Mouse (Mus musculus): ENCODE measurements around the gene Olfr642.

The Olfr642 gene

DNA sequence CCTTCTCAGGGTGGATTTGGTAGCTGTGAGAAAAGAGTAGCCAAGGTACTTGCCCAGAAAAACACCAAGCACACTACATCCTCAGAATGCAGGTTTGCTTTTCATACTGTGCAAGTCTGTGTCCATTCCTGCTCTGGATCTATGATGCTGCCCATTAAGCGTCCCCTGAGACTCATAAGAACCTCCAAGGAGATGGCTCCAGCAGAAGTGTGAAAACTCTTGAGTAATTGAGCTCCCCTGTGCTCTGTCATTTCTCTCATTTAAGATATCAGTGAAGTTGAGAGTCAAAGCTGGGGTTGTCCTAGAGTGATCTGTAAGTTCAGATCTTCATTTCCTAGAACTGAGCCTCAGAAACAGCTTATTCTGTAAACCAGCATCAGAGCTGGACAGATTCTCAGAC, at the start of gene Olfr642:
Olfr642 (minus strand) TSS at position 101 of the 400 bp plus-strand sequence.
- no peak for DNase-seq (ENCODE audit: low spot score)

DNA sequence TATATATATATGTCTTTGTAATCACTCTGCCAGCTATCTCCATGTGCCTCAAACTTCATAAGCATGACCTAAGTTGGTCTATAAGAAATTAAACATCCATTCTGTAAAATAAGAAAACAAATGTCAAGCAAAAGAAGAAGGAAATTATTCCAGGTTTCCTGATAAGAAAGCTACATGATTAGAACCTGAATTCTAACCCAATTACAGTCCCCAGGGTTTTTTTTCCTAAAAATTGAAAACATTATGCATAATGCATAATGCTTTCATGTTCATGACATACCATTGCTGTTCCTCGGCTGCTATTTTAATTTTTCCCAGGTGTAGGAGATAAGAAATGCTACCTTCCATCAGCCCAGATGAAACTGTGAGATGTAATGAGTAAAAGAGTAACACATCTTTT, 32.9 kb upstream of the Olfr642 start, which contains the start of gene Olfr645:
Olfr645 (minus strand) TSS at position 101 of the 400 bp plus-strand sequence.
- no peak for DNase-seq (ENCODE audit: low spot score)

DNA sequence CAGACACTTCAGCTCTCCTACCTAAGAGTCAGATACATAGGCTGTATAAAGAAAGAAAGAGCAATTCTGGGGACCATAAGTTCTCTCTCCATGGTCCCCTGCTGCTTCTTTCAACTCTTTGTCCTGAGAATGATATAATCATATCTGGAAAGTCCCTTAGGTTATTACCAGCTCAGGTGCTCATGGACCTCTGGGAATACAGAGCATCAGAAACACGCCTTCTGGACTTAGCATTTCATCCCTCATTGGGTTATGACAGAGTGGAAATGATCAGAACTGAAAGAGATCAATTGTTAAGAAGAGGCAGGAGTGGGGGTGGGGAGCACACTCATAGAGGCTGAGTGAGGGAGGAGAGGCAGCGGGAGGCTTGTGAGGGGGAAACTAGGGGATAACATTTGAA, 19.3 kb upstream of the Olfr642 start, which contains the start of gene Olfr644:
Olfr644 (minus strand) TSS at position 101 of the 400 bp plus-strand sequence.
- no peak for DNase-seq (ENCODE audit: low spot score)

DNA sequence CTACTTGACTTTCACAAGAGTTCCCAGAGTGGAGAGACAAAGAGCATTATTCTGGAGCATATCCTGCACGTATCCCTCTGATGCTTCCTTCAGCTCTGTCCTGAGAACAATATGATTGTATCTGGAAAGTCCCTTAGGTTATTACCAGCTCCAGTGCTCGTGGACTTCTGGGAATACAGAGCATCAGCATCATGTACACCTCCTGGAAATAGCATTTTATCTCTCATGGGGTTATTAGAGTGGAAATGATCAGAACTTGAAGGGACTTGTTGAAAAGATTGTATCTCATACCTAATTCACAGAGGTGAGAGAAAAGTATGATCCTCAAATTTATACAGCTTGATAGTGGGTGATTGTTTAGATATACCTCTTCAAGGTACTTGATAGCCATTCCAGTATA, 8.9 kb upstream of the Olfr642 start, which contains the start of gene 4930516K23Rik:
4930516K23Rik (minus strand) TSS at position 101 of the 400 bp plus-strand sequence.
- DNase-seq (ENCODE audit: low spot score), result no peak

DNA sequence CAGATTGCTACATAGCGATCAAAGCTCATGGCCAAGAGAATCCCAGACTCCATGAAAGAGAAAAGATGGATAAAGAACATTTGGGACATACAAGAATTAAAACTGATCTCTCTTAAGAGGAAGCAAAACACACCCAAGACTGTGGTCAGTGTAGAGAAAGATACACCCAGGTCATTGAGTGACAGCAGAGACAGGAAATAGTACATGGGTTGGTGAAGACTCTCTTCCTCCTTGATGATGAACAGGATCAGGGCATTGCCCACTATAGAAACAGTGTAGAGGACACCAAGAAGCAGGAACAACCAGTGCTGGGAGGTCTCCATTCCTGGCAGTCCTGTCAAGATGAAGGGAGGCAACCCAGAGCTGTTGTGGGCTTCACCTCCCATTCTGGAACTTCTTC, 6.7 kb upstream of the Olfr642 start:
- no peak for DNase-seq (ENCODE audit: low spot score)

DNA sequence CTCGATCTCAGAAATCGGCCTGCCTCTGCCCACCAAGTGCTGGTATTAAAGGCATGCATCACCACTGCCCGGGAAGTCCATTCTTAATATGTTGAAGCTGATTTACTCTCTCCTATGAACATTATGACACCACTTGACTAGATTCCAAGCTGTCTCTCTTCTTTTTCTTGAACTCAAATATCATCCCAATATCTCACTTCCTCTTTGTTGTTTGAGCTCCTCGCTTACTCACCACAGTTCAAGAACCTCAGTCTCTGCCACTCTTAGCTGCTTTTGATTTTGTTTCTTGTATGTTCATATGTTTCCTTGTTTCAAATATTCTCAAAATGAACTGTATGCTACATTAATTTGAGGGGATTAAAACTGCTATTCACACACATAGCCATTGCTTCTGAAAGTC, 1.7 kb downstream of the Olfr642 start:
- no peak for DNase-seq (ENCODE audit: low spot score)

DNA sequence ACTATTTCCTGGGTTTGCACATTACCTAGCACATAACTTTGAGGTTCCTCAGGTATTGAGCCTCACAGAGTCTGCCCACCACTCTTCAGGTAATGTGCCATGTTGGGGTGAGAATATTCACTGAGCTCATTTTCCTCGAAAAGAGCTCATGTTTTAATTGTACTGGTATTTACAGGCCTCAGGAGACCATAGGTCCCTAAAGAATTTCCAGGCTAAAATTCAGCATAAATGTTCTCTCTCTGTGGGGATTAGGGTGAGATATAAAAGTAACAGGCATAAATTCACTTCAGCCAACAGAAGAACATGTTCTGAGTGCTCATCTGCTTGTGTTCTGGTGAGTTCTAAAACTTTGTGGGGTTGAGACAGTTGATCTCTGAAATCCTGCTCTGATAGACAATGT, 17.3 kb downstream of the Olfr642 start, which contains the start of gene Olfr641:
Olfr641 (plus strand) TSS at position 301 of the 400 bp plus-strand sequence.
- DNase-seq (ENCODE audit: low spot score), result no peak

DNA sequence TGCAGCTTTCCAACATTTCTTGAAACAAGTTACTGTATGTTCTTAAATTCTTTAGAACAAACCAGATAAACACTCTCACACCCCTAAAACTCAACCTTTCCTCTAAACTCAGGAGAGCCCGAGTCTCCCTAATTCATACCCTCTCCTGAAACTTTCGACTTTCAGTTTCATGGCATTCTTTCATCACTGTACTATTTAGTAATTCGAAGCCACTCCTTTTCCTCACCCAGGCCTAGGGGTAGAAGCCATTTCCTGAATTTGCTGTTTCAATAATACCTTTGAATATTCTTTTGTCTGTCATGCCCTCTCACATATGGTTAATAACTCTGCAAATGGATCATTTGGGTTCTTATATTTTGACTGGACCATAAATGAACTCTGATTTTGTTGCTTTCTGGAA, 25.5 kb downstream of the Olfr642 start:
- no peak for DNase-seq (ENCODE audit: low spot score)

DNA sequence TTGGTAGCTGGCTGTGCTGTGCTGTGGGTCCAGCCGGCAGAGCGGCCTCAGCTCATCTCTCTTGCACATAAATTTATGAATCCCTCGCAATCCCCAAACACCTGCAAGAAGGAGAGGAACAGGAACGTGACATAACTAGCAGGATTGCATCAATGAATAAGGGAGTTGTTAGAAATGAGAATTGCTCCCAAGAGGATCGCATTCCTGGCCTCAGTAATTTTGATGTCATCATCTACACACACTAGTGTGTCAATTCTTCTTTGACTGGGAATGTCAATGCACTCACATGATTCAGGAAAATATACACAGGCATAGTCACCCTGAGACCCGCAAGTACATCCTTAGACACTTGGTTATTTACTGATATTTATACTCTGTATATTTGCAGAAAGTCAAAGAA, 27.0 kb downstream of the Olfr642 start, which contains the start of gene Olfr640:
Olfr640 (minus strand) TSS at position 101 of the 400 bp plus-strand sequence.
- DNase-seq (ENCODE audit: low spot score), result no peak

DNA sequence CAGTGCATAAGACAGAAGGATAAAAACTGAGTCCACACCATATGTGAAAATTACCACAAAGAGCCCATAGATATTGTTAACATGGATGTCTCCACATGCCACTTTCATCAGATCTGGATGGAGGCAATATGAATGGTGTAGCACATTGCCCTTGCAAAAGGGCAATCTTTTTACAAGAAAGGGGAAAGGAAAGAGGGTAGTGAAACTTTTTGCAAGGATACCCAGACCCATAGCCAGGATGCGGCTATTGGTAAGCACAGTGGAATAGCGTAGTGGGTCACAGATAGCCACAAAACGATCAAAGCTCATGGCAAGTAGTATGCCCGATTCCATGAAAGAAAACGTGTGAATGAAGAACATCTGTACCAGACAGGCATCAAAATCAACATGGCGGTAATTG, 30.8 kb downstream of the Olfr642 start:
- no peak for DNase-seq (ENCODE audit: low spot score)

DNA sequence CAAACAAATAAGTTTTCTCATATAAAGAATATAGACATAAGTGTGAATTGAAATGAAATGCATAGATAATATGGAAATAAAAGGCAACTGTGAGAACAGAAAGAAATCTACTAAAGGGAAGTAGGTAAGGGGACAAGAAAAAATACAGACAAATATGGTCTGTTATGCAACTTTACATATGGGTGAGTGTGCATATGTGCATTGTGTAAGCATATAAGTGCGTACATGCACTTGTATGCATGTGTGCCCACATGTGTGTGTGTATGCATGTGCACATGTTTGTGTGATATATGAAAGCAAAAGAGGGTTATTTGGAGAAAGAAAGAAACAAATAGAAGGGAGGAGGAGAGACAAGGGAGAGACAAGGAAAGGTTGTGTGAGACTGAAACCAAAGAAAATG, 33.5 kb downstream of the Olfr642 start:
- DNase-seq (ENCODE audit: low spot score), result no peak

DNA sequence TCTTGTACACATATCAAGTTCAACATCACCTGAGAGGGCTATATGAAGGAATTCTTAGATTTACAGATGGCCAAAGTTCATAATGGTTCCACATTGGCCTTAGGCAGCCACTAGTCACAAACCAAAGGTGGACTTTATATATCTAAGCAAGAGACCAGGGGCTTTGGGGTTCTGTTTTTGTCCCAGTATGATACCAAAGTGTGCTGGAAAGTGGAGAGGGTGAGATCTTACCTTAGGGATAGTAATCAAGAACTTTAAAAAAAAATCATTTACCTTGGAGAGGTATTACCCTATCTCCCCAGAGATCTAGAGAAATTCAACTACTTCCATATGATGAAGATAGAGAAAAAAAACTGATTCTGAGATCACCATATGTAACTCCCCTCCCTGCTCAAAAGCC, 35.3 kb downstream of the Olfr642 start, which contains the start of gene Olfr639:
Olfr639 (minus strand) TSS at position 101 of the 400 bp plus-strand sequence.
- DNase-seq (ENCODE audit: low spot score), result no peak

DNA sequence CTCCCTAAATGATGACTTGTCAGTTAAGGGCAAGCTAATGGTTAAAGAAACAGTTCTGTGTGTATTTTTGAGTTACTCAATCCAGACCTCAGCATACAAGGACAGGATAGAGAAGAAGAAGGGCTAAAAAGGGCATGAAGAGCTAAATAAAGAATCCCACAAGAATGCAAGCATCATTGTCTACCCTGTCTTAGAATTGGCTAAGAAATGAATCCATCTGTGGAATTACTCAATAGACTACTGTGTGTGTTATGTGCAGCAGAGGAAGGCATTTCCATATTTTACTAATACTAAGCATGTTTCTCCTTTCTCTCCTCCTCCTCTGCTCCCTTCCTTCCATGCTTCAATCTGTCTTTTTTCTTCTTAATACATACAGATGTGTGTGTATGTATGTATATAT, 53.3 kb downstream of the Olfr642 start:
- DNase-seq (ENCODE audit: low spot score), result no peak

DNA sequence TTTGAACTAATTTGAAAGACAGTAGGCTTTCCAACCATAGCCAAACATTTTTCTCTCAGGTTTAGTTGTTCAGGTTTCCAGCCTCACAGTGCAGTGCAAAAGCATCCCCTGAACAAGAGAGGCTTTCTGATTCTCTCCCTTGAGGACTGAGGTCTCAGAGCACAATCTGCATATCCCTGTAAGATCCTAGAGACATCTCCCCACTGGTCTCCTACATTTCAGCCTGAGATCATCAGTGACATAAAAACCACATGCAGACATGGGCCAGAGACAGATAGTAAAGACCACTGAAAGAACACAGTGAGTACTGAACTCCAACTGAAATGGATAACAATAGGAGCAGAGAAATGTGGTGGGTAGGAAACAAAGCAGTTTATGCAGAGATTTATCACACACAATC, 54.0 kb downstream of the Olfr642 start, which contains the start of gene Olfr638:
Olfr638 (plus strand) TSS at position 301 of the 400 bp plus-strand sequence.
- DNase-seq (ENCODE audit: low spot score), result no peak

Measured in MN1 (cell line).